Mouse (Mus musculus) testis, adult 2 months (tissue): ENCODE results near the gene Ank.

Experiments used
- CTCF ChIP-seq: fragments of 200-500 bp; IDR thresholded peaks from 2 replicates; pipeline ENCODE4 v1.5.1; 2012; ENCODE audit warnings: low read depth, mild to moderate bottlenecking, inconsistent platforms, low read length, moderate library complexity; ENCODE audit not compliant: control insufficient read depth, insufficient read depth, insufficient replicate concordance
- POLR2A ChIP-seq: fragments of 200-500 bp; IDR thresholded peaks from 2 replicates; pipeline ENCODE4 v1.6.1; 2012; ENCODE audit warnings: low read depth, mild to moderate bottlenecking, inconsistent platforms, low read length, moderate library complexity; ENCODE audit not compliant: control insufficient read depth

DNA sequence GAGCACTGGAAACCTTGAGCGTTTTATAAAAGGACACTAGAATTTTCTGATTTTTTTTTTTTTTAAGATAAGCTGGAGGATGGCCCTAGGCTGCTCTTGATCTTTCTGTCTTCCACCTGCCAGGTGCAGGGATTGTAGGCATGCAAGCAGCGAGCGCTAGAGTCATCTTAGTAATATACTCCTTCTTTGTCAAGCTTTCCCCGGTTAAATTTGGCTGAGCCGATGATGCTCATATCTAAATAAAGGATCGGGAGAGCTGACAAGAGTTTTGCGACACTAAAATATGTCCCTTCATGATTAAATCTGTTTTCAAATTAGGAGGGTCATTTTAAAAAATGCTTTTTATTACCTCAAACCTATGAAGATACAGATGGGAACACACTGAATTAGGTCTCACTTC lies 69.7 kb downstream of the Ank start:
- TF ChIP-seq CTCF (no peak), POLR2A (no peak)
